Mouse (Mus musculus) lung, embryonic 14.5 days (tissue): Measurements from ENCODE around the gene Ccr2. TPM values are rescaled to one million over a fixed set of nuclear protein-coding genes. Genes with fewer than 3 reads are reported as not detected.
A peak's percentile ranks its signal among the peaks of the same experiment; 100 is the strongest.
"Not testable (repeated sequence)": the region's sequence is repeated elsewhere in the genome, so short reads cannot be mapped to it uniquely, and the experiment has no call there.

ENCODE experiments used
- ATAC-seq: fragments of 200-750 bp; cut with Nextera tagmentation; 2 replicates; pipeline ENCODE4 v1.8.0; 2017; ENCODE audit warnings: mild to moderate bottlenecking, moderate TSS enrichment, moderate library complexity; ENCODE audit not compliant: insufficient read depth
- DNase-seq: peaks from one replicate; pipeline ENCODE4 v3.0.0-alpha.2; 2015
- H3K27ac ChIP-seq: fragments of 300-500 bp; sonication (generic); 2 replicates; pipeline ENCODE4 v1.5.1; 2014; ENCODE audit warnings: low read depth, mild to moderate bottlenecking, moderate library complexity
- H3K27me3 ChIP-seq: fragments of 300-500 bp; sonication (generic); 2 replicates; pipeline ENCODE4 v1.6.1; 2014; ENCODE audit warnings: low read length, control low read depth; ENCODE audit not compliant: insufficient read depth
- H3K36me3 ChIP-seq: fragments of 300-500 bp; sonication (generic); 2 replicates; pipeline ENCODE4 v1.6.1; 2014; ENCODE audit warnings: control low read depth; ENCODE audit not compliant: insufficient read depth
- H3K4me1 ChIP-seq: fragments of 300-500 bp; sonication (generic); 2 replicates; pipeline ENCODE4 v1.6.1; 2014; ENCODE audit warnings: antibody characterized with exemption, control low read depth; ENCODE audit not compliant: insufficient read depth
- H3K4me2 ChIP-seq: fragments of 300-500 bp; sonication (generic); 2 replicates; pipeline ENCODE4 v1.6.1; 2014; ENCODE audit warnings: mild to moderate bottlenecking
- H3K4me3 ChIP-seq: fragments of 300-500 bp; sonication (generic); 2 replicates; pipeline ENCODE4 v1.5.1; 2014; ENCODE audit warnings: low read depth, low read length
- H3K9ac ChIP-seq: fragments of 300-500 bp; sonication (generic); 2 replicates; pipeline ENCODE4 v1.6.1; 2014
- H3K9me3 ChIP-seq: fragments of 300-500 bp; sonication (generic); 2 replicates; pipeline ENCODE4 v1.6.1; 2016; ENCODE audit warnings: low read depth, low read length, control low read depth
- CTCF ChIP-seq: IDR thresholded peaks from 2 replicates; pipeline ENCODE4 v1.5.1; 2016; ENCODE audit warnings: antibody characterized with exemption, low read depth
- WGBS: fragments of 180-500 bp; shearing (Covaris S2); extraction: QIAGEN DNeasy Blood & Tissue Kit; methylation state at CpG from one replicate; pipeline ENCODE4 v1.1.7; 2014; 5-methylcytosine and 5-hydroxymethylcytosine counted together
- polyA plus RNA-seq: library from polyadenylated mRNA; unstranded; fragments of >200 nt; fragmentation: Nextera tagmentation; extraction: Ambion mirVana; gene quantifications from 2 replicates; pipeline ENCODE4 v1.2.1, GENCODE M21; 2014

The Ccr2 gene
- polyA plus RNA-seq, 1 experiment from 2014 or later = 6.6 TPM

GRCm38 (mm10) chr9:124118489-124118888 is 16.7 kb downstream of the Ccr2 start:
- peak; percentile 51 for TF ChIP-seq CTCF
- no peaks in the 10 kb centered on the region for H3K9me3 ChIP-seq
- H3K9ac ChIP-seq = no peak overlapping the region
- H3K4me1 ChIP-seq = no peaks in the 10 kb centered on the region
- no peaks in the 10 kb centered on the region for H3K27me3 ChIP-seq
- no peak overlapping the region for H3K4me2 ChIP-seq
- 89% methylated on average over 1 of the region's 1 CpGs for WGBS
- no peaks in the 10 kb centered on the region for H3K36me3 ChIP-seq
- no peak overlapping the region for H3K27ac ChIP-seq
- peak; percentile 51 for DNase-seq
- no peak for ATAC-seq
- no peak overlapping the region for H3K4me3 ChIP-seq

- no peak within 1 kb of the TSS for H3K9ac ChIP-seq
- no peak for TF ChIP-seq CTCF
- H3K4me2 ChIP-seq = no peak within 1 kb of the TSS
- ATAC-seq (no peak), DNase-seq (no peak)
- no peak within 1 kb of the TSS for H3K4me3 ChIP-seq
- H3K27ac ChIP-seq = no peak within 1 kb of the TSS
- no peaks in the 10 kb centered on the region for H3K27me3 ChIP-seq
- WGBS = 65% methylated on average over 3 of the region's 3 CpGs
- H3K36me3 ChIP-seq = no peaks in the 10 kb centered on the region
- no peaks in the 10 kb centered on the region for H3K9me3 ChIP-seq
- H3K4me1 ChIP-seq = no peaks in the 10 kb centered on the region; the same call in 1 of the 2 replicates
These were observed 19.8 kb downstream of the Ccr2 start, which contains the start of gene Ccr5 for GRCm38 (mm10) chr9:124121387-124122184. Gene Ccr5, plus strand, starts transcription at chr9:124121543.

- WGBS = 76% methylated on average over 11 of the region's 11 CpGs
These were observed 23.8 kb downstream of the Ccr2 start for GRCm38 (mm10) chr9:124125576-124125975.

GRCm38 (mm10) chr9:124126373-124126772 is 24.6 kb downstream of the Ccr2 start:
- ATAC-seq (peak; percentile 73; the same call in 1 of the 2 replicates), DNase-seq (peak; percentile 72)
- Histone ChIP-seq H3K4me1 (no peaks in the 10 kb centered on the region; the same call in 1 of the 2 replicates), H3K9ac (no peak overlapping the region), H3K4me3 (no peak overlapping the region), H3K9me3 (no peaks in the 10 kb centered on the region), H3K4me2 (no peak overlapping the region), H3K36me3 (no peaks in the 10 kb centered on the region), H3K27me3 (no peaks in the 10 kb centered on the region), H3K27ac (no peak overlapping the region; the same call in 1 of the 2 replicates)
- no peak for TF ChIP-seq CTCF
- WGBS = 16% methylated on average over 5 of the region's 5 CpGs

More at GRCm38 (mm10) chr9:124125576-124125975, 23.8 kb downstream of the Ccr2 start:
- Histone ChIP-seq H3K4me1 (no peaks in the 10 kb centered on the region; the same call in 1 of the 2 replicates), H3K9me3 (no peaks in the 10 kb centered on the region), H3K36me3 (no peaks in the 10 kb centered on the region), H3K27me3 (no peaks in the 10 kb centered on the region), H3K4me3 (no peak overlapping the region), H3K4me2 (no peak overlapping the region), H3K9ac (no peak overlapping the region), H3K27ac (no peak overlapping the region)
- DNase-seq = no peak
- no peak for ATAC-seq
- TF ChIP-seq CTCF = no peak

- Histone ChIP-seq H3K4me1 (no peaks in the 10 kb centered on the region; the same call in 1 of the 2 replicates), H3K4me2 (no peak overlapping the region), H3K27me3 (no peaks in the 10 kb centered on the region), H3K36me3 (no peaks in the 10 kb centered on the region), H3K9me3 (no peaks in the 10 kb centered on the region), H3K27ac (no peak overlapping the region), H3K4me3 (no peak overlapping the region), H3K9ac (no peak overlapping the region)
- no peak for TF ChIP-seq CTCF
- ATAC-seq (no peak), DNase-seq (no peak)
- WGBS = 22% methylated on average over 4 of the region's 4 CpGs
These were observed 25.7 kb downstream of the Ccr2 start for GRCm38 (mm10) chr9:124127412-124127811.

GRCm38 (mm10) chr9:124128379-124128778 is 26.6 kb downstream of the Ccr2 start:
- 3% methylated on average over 1 of the region's 1 CpGs for WGBS
- peak; percentile 59; the same call in 1 of the 2 replicates for ATAC-seq
- peak; percentile 88 for DNase-seq

GRCm38 (mm10) chr9:124132899-124133298 is 31.1 kb downstream of the Ccr2 start:
- H3K4me3 ChIP-seq, H3K4me2 ChIP-seq, H3K9ac ChIP-seq, H3K27me3 ChIP-seq, H3K9me3 ChIP-seq, DNase-seq, ATAC-seq, H3K27ac ChIP-seq, H3K4me1 ChIP-seq, H3K36me3 ChIP-seq: not testable (repeated sequence)
- WGBS = 53% methylated on average over 2 of the region's 2 CpGs

More at GRCm38 (mm10) chr9:124128379-124128778, 26.6 kb downstream of the Ccr2 start:
- Histone ChIP-seq H3K9ac (no peak overlapping the region), H3K4me1 (no peaks in the 10 kb centered on the region; the same call in 1 of the 2 replicates), H3K4me3 (no peak overlapping the region), H3K9me3 (no peaks in the 10 kb centered on the region), H3K36me3 (no peaks in the 10 kb centered on the region), H3K4me2 (no peak overlapping the region), H3K27me3 (no peaks in the 10 kb centered on the region), H3K27ac (no peak overlapping the region)
- peak; percentile 74 for TF ChIP-seq CTCF

GRCm38 (mm10) chr9:124134919-124135318 is 33.2 kb downstream of the Ccr2 start:
- ATAC-seq, H3K4me3 ChIP-seq, H3K4me1 ChIP-seq, H3K9ac ChIP-seq, H3K4me2 ChIP-seq, DNase-seq, H3K27ac ChIP-seq, H3K9me3 ChIP-seq, H3K27me3 ChIP-seq, H3K36me3 ChIP-seq: not testable (repeated sequence)
- WGBS = 81% methylated on average over 1 of the region's 1 CpGs
